ENCODE assay signal across 28 mouse cellular contexts in the genomic region with DNA sequence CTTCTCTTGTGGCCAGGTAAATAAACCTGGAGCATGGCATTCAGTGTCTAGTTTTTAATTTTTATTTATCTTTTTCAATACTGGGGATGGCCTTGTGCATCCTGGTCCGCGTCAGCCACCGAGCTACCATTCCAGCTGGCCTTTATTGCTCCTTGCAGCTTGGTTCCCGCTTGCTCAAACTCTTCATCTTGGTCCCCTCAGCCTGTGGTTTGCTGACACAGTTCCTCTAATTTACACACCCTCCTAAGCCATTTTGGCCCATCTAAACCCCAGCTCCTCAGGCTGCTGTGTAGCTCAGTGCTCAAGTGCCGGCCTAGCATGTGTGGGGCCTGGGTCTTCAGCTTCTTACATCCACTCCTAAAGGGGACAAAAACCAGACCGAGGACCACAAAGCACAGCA. TPM values are rescaled to one million over a fixed set of nuclear protein-coding genes. Genes with fewer than 3 reads are reported as not detected.
A peak's percentile ranks its signal among the peaks of the same experiment; 100 is the strongest.
DNase-seq lines count a peak whose midpoint lies in the region; ATAC-seq and TF ChIP-seq lines count a peak whose summit lies in the region.
"Had no signal": no experiment of that assay in that cellular context is flagged by ENCODE, and none has a peak within 500 bp of the region (broad histone marks: within the 10 kb centered on the region; RNA-seq: fewer than 3 reads in every experiment).

No protein-coding gene starts in this region.

- no peaks in the 10 kb centered on the region for H3K79me2 ChIP-seq in MEL (ENCODE audit: control insufficient read depth, insufficient read depth, low read length, poor library complexity)

- ATAC-seq in liver, embryonic 13.5 days (ENCODE audit: low read depth) = no peak
- no peak for ATAC-seq in liver, embryonic 12.5 days
- peak; percentile 72 for ATAC-seq in granulocyte monocyte progenitor cell, adult 5-6 weeks (replicated peaks; ENCODE audit: poor library complexity, severe bottlenecking)
- peak; percentile 64 for ATAC-seq in megakaryocyte progenitor cell, adult 5-6 weeks (replicated peaks; ENCODE audit: poor library complexity)
- ATAC-seq in hindbrain, embryonic 16.5 days = no peak
- ATAC-seq in forebrain, postnatal 0 days = no peak
- ATAC-seq: forebrain, embryonic 14.5 days; hindbrain, postnatal 0 days; intestine, embryonic 15.5 days had no signal

- H3K36me3 ChIP-seq in liver, embryonic 13.5 days = no peaks in the 10 kb centered on the region
- H3K36me3 ChIP-seq in liver, embryonic 12.5 days = no peaks in the 10 kb centered on the region
- H3K36me3 ChIP-seq in MEL (ENCODE audit: control insufficient read depth in 1 of 2, insufficient read depth in 2 of 2, low read length in 2 of 2) = peaks cover 0 to 3% of the 10 kb centered on the region in 2 experiments; a peak in 2 of 4 replicates
- no peaks in the 10 kb centered on the region for H3K36me3 ChIP-seq in hindbrain, embryonic 16.5 days (ENCODE audit: control insufficient read depth, insufficient read depth, low read length)
- no peaks in the 10 kb centered on the region for H3K36me3 ChIP-seq in forebrain, postnatal 0 days (ENCODE audit: insufficient read depth)
- H3K36me3 ChIP-seq: intestine, embryonic 15.5 days; lung, embryonic 15.5 days had no signal

- WGBS in liver, embryonic 13.5 days (ENCODE audit: insufficient replicate concordance) = 56% methylated on average over 6 of the region's 6 CpGs
- WGBS in liver, embryonic 12.5 days (ENCODE audit: insufficient replicate concordance) = 59% methylated on average over 6 of the region's 6 CpGs
- WGBS in hindbrain, embryonic 16.5 days = 83% methylated on average over 6 of the region's 6 CpGs
- WGBS in forebrain, postnatal 0 days = 89% methylated on average over 6 of the region's 6 CpGs

- no peak for TF ChIP-seq POLR2A in MEL (IDR thresholded peaks at IDR 0.05; ENCODE audit: control insufficient read depth in 1 of 2, insufficient read depth in 1 of 2, low read depth in 1 of 2, low read length in 2 of 2, poor library complexity in 1 of 2)

- DNase-seq in liver, embryonic 13.5 days = no peak
- peak; percentile 19 for DNase-seq in MEL (ENCODE audit: low read depth, low spot score)
- no peak for DNase-seq in forebrain, postnatal 0 days
- DNase-seq: adrenal gland, postnatal 14 days; cerebellum, adult 2 months; cerebellum, postnatal 25 days; gastrocnemius, postnatal 25 days; heart, postnatal 14 days; kidney, adult 9 months; kidney, postnatal 14 days; layer of hippocampus, adult 9-11 months; lung, postnatal 36 days; midbrain, embryonic 14.5 days; retina, postnatal 1 day; right cerebral cortex, postnatal 25 days; thymus, adult 2 months; thymus, postnatal 36 days had no signal

- no peaks in the 10 kb centered on the region for H3K9me3 ChIP-seq in liver, embryonic 13.5 days (replicated peaks)
- H3K9me3 ChIP-seq in liver, embryonic 12.5 days (replicated peaks) = no peaks in the 10 kb centered on the region
- no peaks in the 10 kb centered on the region for H3K9me3 ChIP-seq in MEL (replicated peaks; ENCODE audit: insufficient read depth, low read length)
- H3K9me3 ChIP-seq in hindbrain, embryonic 16.5 days (ENCODE audit: control insufficient read depth, low read length) = no peaks in the 10 kb centered on the region
- H3K9me3 ChIP-seq in forebrain, postnatal 0 days (ENCODE audit: low read length) = no peaks in the 10 kb centered on the region
- H3K9me3 ChIP-seq: intestine, embryonic 15.5 days; lung, embryonic 15.5 days; neural tube, embryonic 15.5 days had no signal

- no peak overlapping the region for H3K4me2 ChIP-seq in liver, embryonic 13.5 days
- H3K4me2 ChIP-seq in liver, embryonic 12.5 days = no peak overlapping the region
- no peak overlapping the region for H3K4me2 ChIP-seq in hindbrain, embryonic 16.5 days (ENCODE audit: low read length)
- H3K4me2 ChIP-seq in forebrain, postnatal 0 days (ENCODE audit: low read depth) = no peak overlapping the region
- H3K4me2 ChIP-seq: intestine, embryonic 15.5 days; lung, embryonic 15.5 days; neural tube, embryonic 15.5 days had no signal

- H3K27ac ChIP-seq in liver, embryonic 13.5 days = 0 out of 2 replicates have a peak overlapping the region, but pooled peaks have one; percentile 21
- no peak overlapping the region for H3K27ac ChIP-seq in liver, embryonic 12.5 days
- no peak overlapping the region for H3K27ac ChIP-seq in MEL (ENCODE audit: control insufficient read depth, low read depth, low read length)
- H3K27ac ChIP-seq in hindbrain, embryonic 16.5 days (ENCODE audit: low read depth, low read length) = no peak overlapping the region
- H3K27ac ChIP-seq in forebrain, postnatal 0 days (ENCODE audit: low read depth, low read length) = no peak overlapping the region
- H3K27ac ChIP-seq: heart, adult 2 months; hindbrain, postnatal 0 days; intestine, embryonic 15.5 days; lung, embryonic 15.5 days; neural tube, embryonic 15.5 days; stomach, postnatal 0 days had no signal

- H3K27me3 ChIP-seq in liver, embryonic 13.5 days = no peaks in the 10 kb centered on the region
- H3K27me3 ChIP-seq in liver, embryonic 12.5 days (replicated peaks) = no peaks in the 10 kb centered on the region
- no peaks in the 10 kb centered on the region for H3K27me3 ChIP-seq in MEL (ENCODE audit: control insufficient read depth in 1 of 2, insufficient read depth in 2 of 2, low read length in 2 of 2)
- no peaks in the 10 kb centered on the region for H3K27me3 ChIP-seq in hindbrain, embryonic 16.5 days (replicated peaks; ENCODE audit: control insufficient read depth, insufficient read depth, low read length)
- no peaks in the 10 kb centered on the region for H3K27me3 ChIP-seq in forebrain, postnatal 0 days (ENCODE audit: insufficient read depth, low read length)
- H3K27me3 ChIP-seq: intestine, embryonic 15.5 days; lung, embryonic 15.5 days; neural tube, embryonic 15.5 days had no signal

- no peak overlapping the region for H3K4me3 ChIP-seq in liver, embryonic 13.5 days (replicated peaks)
- H3K4me3 ChIP-seq in liver, embryonic 12.5 days = no peak overlapping the region
- no peak overlapping the region for H3K4me3 ChIP-seq in MEL (ENCODE audit: control insufficient read depth in 1 of 2, insufficient read depth in 1 of 2, low read depth in 2 of 2, low read length in 2 of 2)
- no peak overlapping the region for H3K4me3 ChIP-seq in hindbrain, embryonic 16.5 days (ENCODE audit: low read length)
- H3K4me3 ChIP-seq in forebrain, postnatal 0 days (ENCODE audit: low read depth, low read length) = no peak overlapping the region
- H3K4me3 ChIP-seq: heart, adult 2 months; intestine, embryonic 15.5 days; lung, embryonic 15.5 days; neural tube, embryonic 15.5 days had no signal

- no peak for TF ChIP-seq EP300 in MEL (IDR thresholded peaks at IDR 0.05; ENCODE audit: low read depth in 1 of 2, low read length in 2 of 2)

- TF ChIP-seq CTCF in MEL (IDR thresholded peaks at IDR 0.05 in 2 of 3, conservative IDR thresholded peaks at IDR 0.05 in 1 of 3; ENCODE audit: control insufficient read depth in 1 of 3, insufficient read depth in 1 of 3, low read depth in 2 of 3, low read length in 3 of 3, poor library complexity in 1 of 3, severe bottlenecking in 1 of 3) = no peak
- TF ChIP-seq CTCF in forebrain, postnatal 0 days (IDR thresholded peaks at IDR 0.05; ENCODE audit: low read depth) = no peak

- no peaks in the 10 kb centered on the region for H3K4me1 ChIP-seq in liver, embryonic 13.5 days (replicated peaks)
- no peaks in the 10 kb centered on the region for H3K4me1 ChIP-seq in liver, embryonic 12.5 days
- 0 out of 4 replicates have a peak, but pooled peaks cover 0 to 10% of the 10 kb centered on the region in 2 experiments for H3K4me1 ChIP-seq in MEL (ENCODE audit: control insufficient read depth in 1 of 2, insufficient read depth in 2 of 2, low read length in 2 of 2)
- no peaks in the 10 kb centered on the region for H3K4me1 ChIP-seq in hindbrain, embryonic 16.5 days (ENCODE audit: control insufficient read depth, insufficient read depth, low read depth, low read length)
- no peaks in the 10 kb centered on the region for H3K4me1 ChIP-seq in forebrain, postnatal 0 days (ENCODE audit: insufficient read depth)
- H3K4me1 ChIP-seq: intestine, embryonic 15.5 days; neural tube, embryonic 15.5 days had no signal

- TF ChIP-seq RAD21 in MEL (IDR thresholded peaks at IDR 0.05; ENCODE audit: low read depth, low read length) = no peak; the same call in 1 of the 2 replicates

- H3K9ac ChIP-seq in liver, embryonic 13.5 days = no peak overlapping the region
- no peak overlapping the region for H3K9ac ChIP-seq in liver, embryonic 12.5 days
- H3K9ac ChIP-seq in MEL (ENCODE audit: control insufficient read depth, low read depth, low read length, poor library complexity, severe bottlenecking) = no peak overlapping the region
- no peak overlapping the region for H3K9ac ChIP-seq in hindbrain, embryonic 16.5 days (ENCODE audit: low read depth, low read length)
- H3K9ac ChIP-seq in forebrain, postnatal 0 days = no peak overlapping the region
- H3K9ac ChIP-seq: intestine, embryonic 15.5 days; lung, embryonic 15.5 days; neural tube, embryonic 15.5 days had no signal

TF ChIP-seq in MEL, 35 proteins besides CTCF, POLR2A, EP300 and RAD21 (continues in another document):
- TF ChIP-seq CHD2 (IDR thresholded peaks at IDR 0.05; ENCODE audit: low read length) (no peak), POLR2AphosphoS5 (IDR thresholded peaks at IDR 0.05; ENCODE audit: borderline replicate concordance, low read depth, low read length) (no peak), USF2 (IDR thresholded peaks at IDR 0.05; ENCODE audit: borderline replicate concordance in 1 of 2, insufficient read depth in 1 of 2, low read depth in 1 of 2, low read length in 2 of 2) (no peak), ZNF384 (IDR thresholded peaks at IDR 0.05; ENCODE audit: low read depth, low read length) (no peak), JUND (IDR thresholded peaks at IDR 0.05; ENCODE audit: low read depth, low read length) (no peak), E2F4 (IDR thresholded peaks at IDR 0.05; ENCODE audit: borderline replicate concordance, low read depth, low read length) (no peak), NELFE (IDR thresholded peaks at IDR 0.05; ENCODE audit: low read depth, low read length) (no peak), CHD1 (IDR thresholded peaks at IDR 0.05; ENCODE audit: low read depth, low read length) (no peak)

RNA-seq across cellular contexts. Expression of a gene that starts 19.3 kb away (rescaled TPM):
- polyA plus RNA-seq in liver, embryonic 13.5 days (2015; fragmentation: Nextera tagmentation; extraction: Ambion mirVana) = 6.7 and 6.8 TPM in 2 replicates
- polyA plus RNA-seq in liver, embryonic 12.5 days (2016; fragmentation: Nextera tagmentation; extraction: Ambion mirVana) = 16.2 TPM in 2 replicates
- 4.8 and 6.6 TPM in 2 replicates for total RNA-seq in MEL (2012; rRNA removed)
- 10 to 100 TPM in 1 of 2 experiments, not detected in 1; 19.2 TPM for polyA plus RNA-seq in MEL (2012; ENCODE audit: insufficient read depth in 1 of 2, insufficient read length in 2 of 2, low read depth in 1 of 2, low replicate concordance in 2 of 2, missing spikeins in 1 of 2)
- 29.1 and 38.2 TPM in 2 replicates for total RNA-seq in granulocyte monocyte progenitor cell, adult 5-6 weeks (2014; fragmentation: Nextera tagmentation)
- 43.3 and 46.6 TPM in 2 replicates for total RNA-seq in granulocyte monocyte progenitor cell, adult 5-6 weeks (2017)
- 51.5 and 70.9 TPM in 2 replicates for total RNA-seq in megakaryocyte progenitor cell, adult 5-6 weeks (2015)
- total RNA-seq in megakaryocyte progenitor cell, adult 5-6 weeks (2017) = 33.9 and 43.9 TPM in 2 replicates
- polyA plus RNA-seq in hindbrain, embryonic 16.5 days (2015; fragmentation: Nextera tagmentation; extraction: Ambion mirVana) = 8.5 and 10.5 TPM in 2 replicates
- 44.1 and 63.3 TPM in 2 replicates for total RNA-seq in forebrain, postnatal 0 days (2014; rRNA removed)
- polyA plus RNA-seq in forebrain, postnatal 0 days (2015; fragmentation: Nextera tagmentation; extraction: Ambion mirVana) = 16.9 and 17.6 TPM in 2 replicates

Comparison
In these comparisons a context has a peak if more than half of its experiments do, and no peak if none do; other contexts are left out.
1. ATAC-seq: peak in granulocyte monocyte progenitor cell, adult 5-6 weeks (single experiment) and megakaryocyte progenitor cell, adult 5-6 weeks (single experiment); none in liver, embryonic 13.5 days (single experiment), liver, embryonic 12.5 days (single experiment), hindbrain, embryonic 16.5 days (single experiment) and forebrain, postnatal 0 days (single experiment).